Comparison of ENCODE assay signal across 8 mouse cellular contexts in genomic region chr7:80186531-80187296, GRCm38 (mm10). TPM values are rescaled to one million over a fixed set of nuclear protein-coding genes. Genes with fewer than 3 reads are reported as not detected.
DNase-seq lines count a peak whose midpoint lies in the region; ATAC-seq and TF ChIP-seq lines count a peak whose summit lies in the region.

TSS of gene Sema4b (plus strand) at chr7:80186841.

- H3K4me1 ChIP-seq in forebrain, embryonic 14.5 days (ENCODE audit: control insufficient read depth, insufficient read depth, low read length): peaks cover 40% of the 10 kb centered on the region
- peaks cover 28% of the 10 kb centered on the region for H3K4me1 ChIP-seq in heart, postnatal 0 days (ENCODE audit: control insufficient read depth, insufficient read depth)
- H3K4me1 ChIP-seq in liver, embryonic 13.5 days (replicated peaks): peaks cover 93% of the 10 kb centered on the region
- peaks cover 22% of the 10 kb centered on the region for H3K4me1 ChIP-seq in stomach, embryonic 14.5 days (ENCODE audit: control insufficient read depth, insufficient read depth, low read length)

- under 1% methylated on average over 46 of the region's 51 CpGs for WGBS in forebrain, embryonic 14.5 days
- 2% methylated on average over 49 of the region's 51 CpGs for WGBS in heart, postnatal 0 days
- 3% methylated on average over 51 of the region's 51 CpGs for WGBS in liver, embryonic 13.5 days (ENCODE audit: insufficient replicate concordance)
- under 1% methylated on average over 51 of the region's 51 CpGs for WGBS in stomach, embryonic 14.5 days

- peak; percentile 61 for DNase-seq in CD4-positive helper T cell, adult 2 months (ENCODE audit: low read depth, low spot score)
- DNase-seq in cerebellum, adult 11 months: peak; percentile 79
- peak; percentile 96 for DNase-seq in forebrain, embryonic 14.5 days (ENCODE audit: low spot score)
- DNase-seq in heart, postnatal 0 days (ENCODE audit: low spot score): peak; percentile 88
- peak; percentile 95 to 97 for DNase-seq in kidney, postnatal 36 days
- DNase-seq in liver, embryonic 13.5 days: peak; percentile 73
- DNase-seq in neural tube, embryonic 10.5 days (ENCODE audit: extremely low spot score, low spot score): peak; percentile 92

- peak; percentile 21; the same call in 1 of the 2 replicates for TF ChIP-seq CTCF in heart, postnatal 0 days (IDR thresholded peaks at IDR 0.05; ENCODE audit: low read depth)

- peak within 1 kb of the TSS; percentile 69 for H3K4me2 ChIP-seq in forebrain, embryonic 14.5 days (ENCODE audit: low read length)
- H3K4me2 ChIP-seq in heart, postnatal 0 days (ENCODE audit: low read depth, low read length): peak within 1 kb of the TSS; percentile 61
- H3K4me2 ChIP-seq in liver, embryonic 13.5 days: peak within 1 kb of the TSS; percentile 92
- peak within 1 kb of the TSS; percentile 70 for H3K4me2 ChIP-seq in stomach, embryonic 14.5 days (replicated peaks; ENCODE audit: low read depth, low read length)

- peak; percentile 97 for ATAC-seq in forebrain, embryonic 14.5 days
- ATAC-seq in heart, postnatal 0 days (ENCODE audit: insufficient read depth, low read depth): peak; percentile 88
- peak; percentile 69 for ATAC-seq in liver, embryonic 13.5 days (ENCODE audit: low read depth)
- ATAC-seq in stomach, embryonic 14.5 days (ENCODE audit: insufficient number of reproducible peaks, insufficient read depth, low FRiP score, low read depth): peak; percentile 86

- H3K36me3 ChIP-seq in forebrain, embryonic 14.5 days (ENCODE audit: control insufficient read depth, insufficient read depth, low read length): no peaks in the 10 kb centered on the region
- no peaks in the 10 kb centered on the region for H3K36me3 ChIP-seq in heart, postnatal 0 days (replicated peaks; ENCODE audit: control insufficient read depth, insufficient read depth, low read length)
- no peaks in the 10 kb centered on the region for H3K36me3 ChIP-seq in liver, embryonic 13.5 days
- H3K36me3 ChIP-seq in stomach, embryonic 14.5 days (ENCODE audit: control insufficient read depth, insufficient read depth, low read length): no peaks in the 10 kb centered on the region

- no peaks in the 10 kb centered on the region for H3K27me3 ChIP-seq in forebrain, embryonic 14.5 days (replicated peaks; ENCODE audit: control insufficient read depth, insufficient read depth, low read length)
- H3K27me3 ChIP-seq in heart, postnatal 0 days (ENCODE audit: control insufficient read depth, insufficient read depth, low read length): no peaks in the 10 kb centered on the region
- peaks cover 6% of the 10 kb centered on the region; the same call in 1 of the 2 replicates for H3K27me3 ChIP-seq in liver, embryonic 13.5 days
- H3K27me3 ChIP-seq in stomach, embryonic 14.5 days (ENCODE audit: control insufficient read depth, insufficient read depth, low read length): no peaks in the 10 kb centered on the region

- 0 out of 2 replicates have a peak, but pooled peaks have one; percentile 9 for TF ChIP-seq EP300 in heart, postnatal 0 days (IDR thresholded peaks at IDR 0.05; ENCODE audit: low read depth)

- H3K27ac ChIP-seq in forebrain, embryonic 14.5 days (ENCODE audit: low read depth, low read length): peak within 1 kb of the TSS; percentile 86
- H3K27ac ChIP-seq in heart, postnatal 0 days (ENCODE audit: low read depth): peak within 1 kb of the TSS; percentile 98
- peak within 1 kb of the TSS; percentile 87 for H3K27ac ChIP-seq in liver, embryonic 13.5 days
- peak within 1 kb of the TSS; percentile 74 for H3K27ac ChIP-seq in stomach, embryonic 14.5 days (ENCODE audit: low read length)

- H3K9ac ChIP-seq in forebrain, embryonic 14.5 days (ENCODE audit: low read length): peak within 1 kb of the TSS; percentile 74
- H3K9ac ChIP-seq in heart, postnatal 0 days (replicated peaks; ENCODE audit: low read depth, low read length): peak within 1 kb of the TSS; percentile 51
- H3K9ac ChIP-seq in liver, embryonic 13.5 days: peak within 1 kb of the TSS; percentile 82
- H3K9ac ChIP-seq in stomach, embryonic 14.5 days (replicated peaks; ENCODE audit: low read depth, low read length): peak within 1 kb of the TSS; percentile 49

- H3K9me3 ChIP-seq in forebrain, embryonic 14.5 days (replicated peaks; ENCODE audit: control insufficient read depth, low read length): no peaks in the 10 kb centered on the region
- H3K9me3 ChIP-seq in heart, postnatal 0 days (replicated peaks; ENCODE audit: control insufficient read depth, low read length): no peaks in the 10 kb centered on the region
- no peaks in the 10 kb centered on the region for H3K9me3 ChIP-seq in liver, embryonic 13.5 days (replicated peaks)
- no peaks in the 10 kb centered on the region for H3K9me3 ChIP-seq in stomach, embryonic 14.5 days (ENCODE audit: control insufficient read depth, low read depth, low read length)

- H3K4me3 ChIP-seq in forebrain, embryonic 14.5 days (ENCODE audit: low read depth, low read length): peak within 1 kb of the TSS; percentile 43
- H3K4me3 ChIP-seq in heart, postnatal 0 days (ENCODE audit: low read depth, low read length): peak within 1 kb of the TSS; percentile 50
- H3K4me3 ChIP-seq in liver, embryonic 13.5 days (replicated peaks): peak within 1 kb of the TSS; percentile 70
- peak within 1 kb of the TSS; percentile 43 for H3K4me3 ChIP-seq in stomach, embryonic 14.5 days (ENCODE audit: low read depth, low read length)

RNA-seq across cellular contexts. Expression of gene Sema4b, which starts in this region (rescaled TPM):
- polyA plus RNA-seq in forebrain, embryonic 14.5 days (2014; fragmentation: Nextera tagmentation; extraction: Ambion mirVana): 11.6 and 12.8 TPM in 2 replicates
- 17.5 and 24.2 TPM in 2 replicates for total RNA-seq in heart, postnatal 0 days (2014; rRNA removed; ENCODE audit: low replicate concordance)
- polyA plus RNA-seq in heart, postnatal 0 days (2015; fragmentation: Nextera tagmentation; extraction: Ambion mirVana): 10.5 and 11.7 TPM in 2 replicates
- polyA plus RNA-seq in liver, embryonic 13.5 days (2015; fragmentation: Nextera tagmentation; extraction: Ambion mirVana): 13.1 and 14.1 TPM in 2 replicates
- polyA plus RNA-seq in stomach, embryonic 14.5 days (2014; fragmentation: Nextera tagmentation; extraction: Ambion mirVana): 21.7 and 23.4 TPM in 2 replicates

Comparison
In these comparisons a context has a peak if more than half of its experiments do, and no peak if none do; other contexts are left out.
1. Peak in every context shown above with its lines: DNase-seq, ATAC-seq, H3K4me3 ChIP-seq and H3K27ac ChIP-seq.